Mouse (Mus musculus) stomach, postnatal 0 days (tissue): Measurements from ENCODE around the gene Rpl41. TPM values are rescaled to one million over a fixed set of nuclear protein-coding genes. Genes with fewer than 3 reads are reported as not detected.

Source experiments
- ATAC-seq: fragments of 200-750 bp; cut with Nextera tagmentation; 2 replicates; pipeline ENCODE4 v1.8.0; 2017; ENCODE audit not compliant: low FRiP score, low TSS enrichment
- DNase-seq: peaks from one replicate; pipeline ENCODE4 v3.0.0-alpha.2; 2016; ENCODE audit warnings: low spot score
- H3K27ac ChIP-seq: fragments of 300-500 bp; sonication (generic); replicated peaks from 2 replicates; pipeline ENCODE4 v1.5.1; 2014; ENCODE audit warnings: mild to moderate bottlenecking, control low read depth
- H3K27me3 ChIP-seq: fragments of 300-500 bp; sonication (generic); 2 replicates; pipeline ENCODE4 v1.6.1; 2014; ENCODE audit warnings: low read length; ENCODE audit not compliant: control insufficient read depth, insufficient read depth
- H3K36me3 ChIP-seq: fragments of 300-500 bp; sonication (generic); 2 replicates; pipeline ENCODE4 v1.6.1; 2014; ENCODE audit warnings: low read length, mixed read lengths; ENCODE audit not compliant: control insufficient read depth, insufficient read depth
- H3K4me1 ChIP-seq: fragments of 300-500 bp; sonication (generic); replicated peaks from 2 replicates; pipeline ENCODE4 v1.6.1; 2014; ENCODE audit warnings: antibody characterized with exemption; ENCODE audit not compliant: control insufficient read depth, insufficient read depth
- H3K4me2 ChIP-seq: fragments of 300-500 bp; sonication (generic); replicated peaks from 2 replicates; pipeline ENCODE4 v1.6.1; 2014; ENCODE audit warnings: low read depth, mild to moderate bottlenecking, control low read depth, moderate library complexity
- H3K4me3 ChIP-seq: fragments of 300-500 bp; sonication (generic); 2 replicates; pipeline ENCODE4 v1.5.1; 2014; ENCODE audit warnings: low read depth, low read length, control low read depth
- H3K9ac ChIP-seq: fragments of 300-500 bp; sonication (generic); 2 replicates; pipeline ENCODE4 v1.6.1; 2014; ENCODE audit warnings: mild to moderate bottlenecking, low read length, control low read depth, mixed read lengths
- H3K9me3 ChIP-seq: fragments of 300-500 bp; sonication (generic); 2 replicates; pipeline ENCODE4 v1.6.1; 2016; ENCODE audit warnings: low read length; ENCODE audit not compliant: control insufficient read depth
- CTCF ChIP-seq: IDR thresholded peaks from 2 replicates; pipeline ENCODE4 v1.5.1; 2016; ENCODE audit warnings: antibody characterized with exemption, low read depth, mild to moderate bottlenecking, moderate library complexity
- EP300 ChIP-seq: optimal IDR thresholded peaks from 2 replicates; pipeline ENCODE3; 2016; ENCODE audit warnings: antibody characterized with exemption
- WGBS: fragments of 180-500 bp; shearing (Covaris S2); extraction: QIAGEN DNeasy Blood & Tissue Kit; methylation state at CpG from one replicate; pipeline ENCODE4 v1.1.7; 2014; 5-methylcytosine and 5-hydroxymethylcytosine counted together
- polyA plus RNA-seq: library from polyadenylated mRNA; unstranded; fragments of >200 nt; fragmentation: Nextera tagmentation; extraction: Ambion mirVana; gene quantifications from 2 replicates; pipeline ENCODE4 v1.2.1, GENCODE M21; 2015

Gene Rpl41
- polyA plus RNA-seq, 1 experiment from 2014 or later, result 3,693 TPM

- Histone ChIP-seq H3K4me1 (no peaks in the 10 kb centered on the region), H3K36me3 (peaks cover 13% of the 10 kb centered on the region; the same call in 1 of the 2 replicates), H3K4me2 (no peak overlapping the region), H3K27me3 (no peaks in the 10 kb centered on the region), H3K9ac (no peak overlapping the region), H3K9me3 (no peaks in the 10 kb centered on the region), H3K4me3 (no peak overlapping the region), H3K27ac (peak overlapping the region; percentile 49; the same call in 1 of the 2 replicates)
- no peak for TF ChIP-seq EP300
- TF ChIP-seq CTCF, result no peak
- no peak for DNase-seq
- WGBS, result 95% methylated on average over 37 of the region's 37 CpGs
- ATAC-seq, result no peak
Observed at GRCm38 (mm10) chr10:128544674-128545569, 4.2 kb downstream of the Rpl41 start.

- H3K36me3 ChIP-seq, result peaks cover 13% of the 10 kb centered on the region; the same call in 1 of the 2 replicates
- no peaks in the 10 kb centered on the region for H3K9me3 ChIP-seq
- H3K27me3 ChIP-seq, result no peaks in the 10 kb centered on the region
- no peak overlapping the region for H3K9ac ChIP-seq
- no peak overlapping the region for H3K27ac ChIP-seq
- 94% methylated on average over 15 of the region's 15 CpGs for WGBS
- no peak for DNase-seq
- no peak overlapping the region for H3K4me2 ChIP-seq
- no peak for ATAC-seq
- no peak for TF ChIP-seq CTCF
- TF ChIP-seq EP300, result no peak
- no peak overlapping the region for H3K4me3 ChIP-seq
- H3K4me1 ChIP-seq, result no peaks in the 10 kb centered on the region
Observed at GRCm38 (mm10) chr10:128544151-128544657, 4.9 kb downstream of the Rpl41 start.

GRCm38 (mm10) chr10:128543100-128543499 is 6.0 kb downstream of the Rpl41 start:
- DNase-seq (no peak), ATAC-seq (no peak)
- no peak overlapping the region for H3K9ac ChIP-seq
- no peak for TF ChIP-seq CTCF
- no peak for TF ChIP-seq EP300
- H3K27ac ChIP-seq, result no peak overlapping the region
- H3K27me3 ChIP-seq, result no peaks in the 10 kb centered on the region
- H3K4me1 ChIP-seq, result no peaks in the 10 kb centered on the region
- no peak overlapping the region for H3K4me3 ChIP-seq
- 45% methylated on average over 2 of the region's 2 CpGs for WGBS
- no peak overlapping the region for H3K4me2 ChIP-seq
- H3K9me3 ChIP-seq, result no peaks in the 10 kb centered on the region
- H3K36me3 ChIP-seq, result peaks cover 13% of the 10 kb centered on the region; the same call in 1 of the 2 replicates

DNA sequence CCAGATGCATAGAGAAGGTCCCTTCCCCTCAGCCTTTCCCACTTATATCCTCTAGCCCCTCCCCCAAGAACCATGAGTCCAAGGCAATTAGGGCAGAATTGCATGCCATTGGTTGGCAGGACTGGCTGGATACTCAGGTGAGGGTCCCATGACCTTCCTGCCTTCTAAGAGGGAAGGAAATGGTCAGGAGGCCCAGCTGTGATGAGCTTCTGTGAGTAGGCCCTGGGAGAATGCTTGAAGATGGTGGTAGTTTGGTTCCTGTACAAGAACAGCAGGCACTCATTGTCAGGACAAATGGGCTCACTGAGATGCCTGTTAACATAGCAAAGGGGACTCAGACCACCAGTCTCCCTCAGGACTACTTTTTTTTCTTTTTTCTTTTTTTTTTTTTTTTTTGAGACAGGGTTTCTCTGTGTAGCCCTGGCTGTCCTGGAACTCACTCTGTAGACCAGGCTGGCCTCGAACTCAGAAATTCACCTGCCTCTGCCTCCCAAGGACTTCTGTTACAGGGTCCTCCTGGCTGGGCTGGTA is 10.7 kb downstream of the Rpl41 start:
- TF ChIP-seq CTCF, result no peak
- TF ChIP-seq EP300, result no peak
- ATAC-seq (no peak), DNase-seq (no peak)
- Histone ChIP-seq H3K27me3 (no peaks in the 10 kb centered on the region), H3K27ac (no peak overlapping the region), H3K4me2 (no peak overlapping the region), H3K9ac (no peak overlapping the region), H3K4me1 (no peaks in the 10 kb centered on the region), H3K9me3 (no peaks in the 10 kb centered on the region), H3K36me3 (peaks cover 3% of the 10 kb centered on the region; the same call in 1 of the 2 replicates), H3K4me3 (no peak overlapping the region)
- WGBS, result 91% methylated on average over 1 of the region's 1 CpGs

GRCm38 (mm10) chr10:128536266-128536940 is 12.7 kb downstream of the Rpl41 start:
- Histone ChIP-seq H3K9me3 (no peaks in the 10 kb centered on the region), H3K4me2 (peak overlapping the region; percentile 9), H3K4me1 (no peaks in the 10 kb centered on the region), H3K4me3 (no peak overlapping the region), H3K27me3 (no peaks in the 10 kb centered on the region), H3K27ac (no peak overlapping the region), H3K36me3 (no peaks in the 10 kb centered on the region), H3K9ac (no peak overlapping the region)
- WGBS, result 14% methylated on average over 18 of the region's 18 CpGs
- TF ChIP-seq EP300, result no peak
- peak; percentile 96 for TF ChIP-seq CTCF
- peak; percentile 91 for DNase-seq
- peak; percentile 92 for ATAC-seq
